Mouse (Mus musculus) forebrain, embryonic 11.5 days (tissue): ENCODE results near the gene Fam83f. TPM values are rescaled to one million over a fixed set of nuclear protein-coding genes. Genes with fewer than 3 reads are reported as not detected.

Source experiments
- ATAC-seq: fragments of 200-750 bp; cut with Nextera tagmentation; replicated peaks from 2 replicates; pipeline ENCODE4 v1.8.0; 2017; ENCODE audit warnings: moderate TSS enrichment; ENCODE audit not compliant: low FRiP score
- DNase-seq: peaks from one replicate; pipeline ENCODE4 v3.0.0-alpha.2; 2017; ENCODE audit warnings: low spot score
- H3K27ac ChIP-seq: fragments of 300-500 bp; sonication (generic); 2 replicates; pipeline ENCODE4 v1.5.1; 2014; ENCODE audit warnings: low read depth, low read length
- H3K27me3 ChIP-seq: fragments of 300-500 bp; sonication (generic); 2 replicates; pipeline ENCODE4 v1.6.1; 2014; ENCODE audit warnings: mild to moderate bottlenecking, low read length, mixed read lengths; ENCODE audit not compliant: control insufficient read depth, insufficient read depth
- H3K36me3 ChIP-seq: fragments of 300-500 bp; sonication (generic); 2 replicates; pipeline ENCODE4 v1.6.1; 2014; ENCODE audit warnings: mild to moderate bottlenecking, low read length, moderate library complexity, mixed read lengths; ENCODE audit not compliant: control insufficient read depth, insufficient read depth
- H3K4me1 ChIP-seq: fragments of 300-500 bp; sonication (generic); replicated peaks from 2 replicates; pipeline ENCODE4 v1.6.1; 2014; ENCODE audit warnings: low read length, mixed read lengths; ENCODE audit not compliant: control insufficient read depth, insufficient read depth
- H3K4me2 ChIP-seq: fragments of 300-500 bp; sonication (generic); 2 replicates; pipeline ENCODE4 v1.6.1; 2014; ENCODE audit warnings: low read depth, mild to moderate bottlenecking, low read length, moderate library complexity, mixed read lengths; ENCODE audit not compliant: severe bottlenecking
- H3K4me3 ChIP-seq: fragments of 300-500 bp; sonication (generic); 2 replicates; pipeline ENCODE4 v1.5.1; 2014; ENCODE audit warnings: low read depth, low read length
- H3K9ac ChIP-seq: fragments of 300-500 bp; sonication (generic); 2 replicates; pipeline ENCODE4 v1.6.1; 2014; ENCODE audit warnings: low read length
- H3K9me3 ChIP-seq: fragments of 300-500 bp; sonication (generic); 2 replicates; pipeline ENCODE4 v1.6.1; 2016; ENCODE audit warnings: low read length, mixed read lengths; ENCODE audit not compliant: control insufficient read depth
- WGBS: fragments of 180-500 bp; shearing (Covaris S2); extraction: QIAGEN DNeasy Blood & Tissue Kit; methylation state at CpG from one replicate; pipeline ENCODE4 v1.1.7; 2014; 5-methylcytosine and 5-hydroxymethylcytosine counted together
- polyA plus RNA-seq: library from polyadenylated mRNA; unstranded; fragments of >200 nt; fragmentation: Nextera tagmentation; extraction: Ambion mirVana; gene quantifications from 2 replicates; pipeline ENCODE4 v1.2.1, GENCODE M21; 2014

Gene Fam83f
- 0.32 and 0.51 TPM in 2 replicates for polyA plus RNA-seq

GRCm38 (mm10) chr15:80671295-80672252, at the start of gene Fam83f:
Gene Fam83f (plus strand): TSS chr15:80671847.
- 4% methylated on average over 82 of the region's 85 CpGs for WGBS
- no peaks in the 10 kb centered on the region for H3K9me3 ChIP-seq
- DNase-seq (peak; percentile 60), ATAC-seq (0 out of 2 replicates have a peak, but pooled peaks have one; percentile 7)
- H3K9ac ChIP-seq, result peak within 1 kb of the TSS; percentile 20; the same call in 1 of the 2 replicates
- no peaks in the 10 kb centered on the region for H3K36me3 ChIP-seq
- no peak within 1 kb of the TSS for H3K27ac ChIP-seq
- H3K4me2 ChIP-seq, result peak within 1 kb of the TSS; percentile 61
- H3K27me3 ChIP-seq, result peaks cover 28% of the 10 kb centered on the region
- peak within 1 kb of the TSS; percentile 36 for H3K4me3 ChIP-seq
- H3K4me1 ChIP-seq, result peaks cover 8% of the 10 kb centered on the region

- H3K4me3 ChIP-seq, result peak overlapping the region; percentile 10; the same call in 1 of the 2 replicates
These were observed 48.3 kb upstream of the Fam83f start for GRCm38 (mm10) chr15:80623171-80623837.

GRCm38 (mm10) chr15:80626472-80626871, 45.2 kb upstream of the Fam83f start:
- Histone ChIP-seq H3K4me3 (no peak overlapping the region), H3K27ac (no peak overlapping the region), H3K4me2 (no peak overlapping the region), H3K9me3 (no peaks in the 10 kb centered on the region), H3K4me1 (peaks cover 3% of the 10 kb centered on the region; the same call in 1 of the 2 replicates), H3K27me3 (no peaks in the 10 kb centered on the region), H3K9ac (no peak overlapping the region), H3K36me3 (no peaks in the 10 kb centered on the region)
- 62% methylated on average over 6 of the region's 6 CpGs for WGBS
- DNase-seq (no peak), ATAC-seq (no peak)

More at GRCm38 (mm10) chr15:80623171-80623837, 48.3 kb upstream of the Fam83f start:
- Histone ChIP-seq H3K4me2 (no peak overlapping the region), H3K9me3 (no peaks in the 10 kb centered on the region), H3K4me1 (no peaks in the 10 kb centered on the region), H3K27ac (no peak overlapping the region), H3K36me3 (no peaks in the 10 kb centered on the region), H3K9ac (no peak overlapping the region), H3K27me3 (no peaks in the 10 kb centered on the region)
- ATAC-seq (no peak), DNase-seq (no peak)
- 78% methylated on average over 8 of the region's 8 CpGs for WGBS

- DNase-seq (no peak), ATAC-seq (no peak)
- Histone ChIP-seq H3K4me1 (peaks cover 3% of the 10 kb centered on the region; the same call in 1 of the 2 replicates), H3K4me3 (no peak overlapping the region), H3K36me3 (no peaks in the 10 kb centered on the region), H3K27me3 (no peaks in the 10 kb centered on the region), H3K4me2 (no peak overlapping the region), H3K9ac (no peak overlapping the region), H3K27ac (no peak overlapping the region), H3K9me3 (no peaks in the 10 kb centered on the region)
- WGBS, result 79% methylated on average over 7 of the region's 7 CpGs
These were observed 41.5 kb upstream of the Fam83f start for GRCm38 (mm10) chr15:80630147-80630546.

- Histone ChIP-seq H3K36me3 (no peaks in the 10 kb centered on the region), H3K4me3 (no peak overlapping the region), H3K4me1 (peaks cover 3% of the 10 kb centered on the region; the same call in 1 of the 2 replicates), H3K4me2 (no peak overlapping the region), H3K9ac (no peak overlapping the region), H3K9me3 (no peaks in the 10 kb centered on the region), H3K27ac (no peak overlapping the region), H3K27me3 (no peaks in the 10 kb centered on the region)
- DNase-seq (no peak), ATAC-seq (no peak)
- 65% methylated on average over 14 of the region's 14 CpGs for WGBS
These were observed 40.9 kb upstream of the Fam83f start for GRCm38 (mm10) chr15:80630711-80631110.

GRCm38 (mm10) chr15:80631311-80631710, 40.3 kb upstream of the Fam83f start:
- no peak overlapping the region for H3K27ac ChIP-seq
- H3K4me2 ChIP-seq, result no peak overlapping the region

GRCm38 (mm10) chr15:80632280-80632893, 39.3 kb upstream of the Fam83f start:
- H3K4me3 ChIP-seq, result no peak overlapping the region
- ATAC-seq (no peak), DNase-seq (no peak)
- no peaks in the 10 kb centered on the region for H3K9me3 ChIP-seq
- peaks cover 5% of the 10 kb centered on the region; the same call in 1 of the 2 replicates for H3K4me1 ChIP-seq
- H3K9ac ChIP-seq, result no peak overlapping the region
- 85% methylated on average over 13 of the region's 13 CpGs for WGBS
- no peaks in the 10 kb centered on the region for H3K36me3 ChIP-seq
- no peak overlapping the region for H3K4me2 ChIP-seq
- H3K27me3 ChIP-seq, result no peaks in the 10 kb centered on the region
- no peak overlapping the region for H3K27ac ChIP-seq

More at GRCm38 (mm10) chr15:80631311-80631710, 40.3 kb upstream of the Fam83f start:
- Histone ChIP-seq H3K4me1 (peaks cover 3% of the 10 kb centered on the region; the same call in 1 of the 2 replicates), H3K9me3 (no peaks in the 10 kb centered on the region), H3K9ac (no peak overlapping the region), H3K36me3 (no peaks in the 10 kb centered on the region), H3K4me3 (no peak overlapping the region), H3K27me3 (no peaks in the 10 kb centered on the region)
- DNase-seq (no peak), ATAC-seq (no peak)
- 90% methylated on average over 2 of the region's 2 CpGs for WGBS
